Mouse (Mus musculus) CH12.LX (cell line): ENCODE results near the gene Abcf2.
"Not testable (repeated sequence)": the region's sequence is repeated elsewhere in the genome, so short reads cannot be mapped to it uniquely, and the experiment has no call there.

Experiments
- CTCF ChIP-seq, 2 experiments: IDR thresholded peaks in 1 of 2; conservative IDR thresholded peaks in 1 of 2; 2 replicates each; pipeline ENCODE4 v1.5.1; 2011 to 2012; ENCODE audit warnings: low read depth in 2 of 2, low read length in 2 of 2, improper control_type of control experiment in 1 of 2, inconsistent platforms in 1 of 2, mild to moderate bottlenecking in 1 of 2, moderate library complexity in 1 of 2
- EP300 ChIP-seq: IDR thresholded peaks from 2 replicates; pipeline ENCODE4 v1.6.1; 2011; ENCODE audit warnings: low read length, improper control_type of control experiment
- GABPA ChIP-seq: IDR thresholded peaks from 2 replicates; pipeline ENCODE4 v1.6.1; 2012; ENCODE audit warnings: low read depth, low read length, improper control_type of control experiment, inconsistent platforms; ENCODE audit not compliant: insufficient replicate concordance
- KAT2A ChIP-seq: IDR thresholded peaks from 2 replicates; pipeline ENCODE4 v1.6.1; 2012; ENCODE audit warnings: low read length, improper control_type of control experiment, inconsistent platforms; ENCODE audit not compliant: insufficient replicate concordance
- POLR2A ChIP-seq: IDR thresholded peaks from 2 replicates; pipeline ENCODE4 v1.6.1; 2011; ENCODE audit warnings: low read depth, mild to moderate bottlenecking, improper control_type of control experiment, low read length
- POLR2AphosphoS2 ChIP-seq: IDR thresholded peaks from 2 replicates; pipeline ENCODE4 v1.6.1; 2011; ENCODE audit warnings: low read depth, low read length, improper control_type of control experiment
- TCF12 ChIP-seq: IDR thresholded peaks from 2 replicates; pipeline ENCODE4 v1.6.1; 2014; ENCODE audit warnings: low read depth, mild to moderate bottlenecking, inconsistent platforms, low read length, improper control_type of control experiment

GRCm38 (mm10) chr5:24555335-24555734 lies 21.9 kb downstream of the Abcf2 start:
- TF ChIP-seq KAT2A; CTCF (conservative IDR thresholded peaks at IDR 0.05 in 1 of 2, IDR thresholded peaks at IDR 0.05 in 1 of 2; ENCODE audit: low read depth in 2 of 2, low read length in 2 of 2); EP300; POLR2A; TCF12; POLR2AphosphoS2; GABPA: not testable (repeated sequence)
